Mouse (Mus musculus) heart, embryonic 12.5 days (tissue): ENCODE results near the gene Kansl1. TPM values are rescaled to one million over a fixed set of nuclear protein-coding genes. Genes with fewer than 3 reads are reported as not detected.

Source experiments
- ATAC-seq: fragments of 200-750 bp; cut with Nextera tagmentation; 2 replicates; pipeline ENCODE4 v1.8.0; 2017; ENCODE audit warnings: moderate TSS enrichment, moderate library complexity; ENCODE audit not compliant: insufficient number of reproducible peaks, low FRiP score
- H3K27ac ChIP-seq: fragments of 300-500 bp; sonication (generic); 2 replicates; pipeline ENCODE4 v1.5.1; 2016; ENCODE audit warnings: mild to moderate bottlenecking, moderate library complexity; ENCODE audit not compliant: poor library complexity, severe bottlenecking
- H3K27me3 ChIP-seq: fragments of 300-500 bp; sonication (generic); replicated peaks from 2 replicates; pipeline ENCODE4 v1.6.1; 2016; ENCODE audit warnings: mild to moderate bottlenecking, moderate library complexity
- H3K36me3 ChIP-seq: fragments of 300-500 bp; sonication (generic); 2 replicates; pipeline ENCODE4 v1.6.1; 2016; ENCODE audit warnings: mild to moderate bottlenecking, moderate library complexity
- H3K4me1 ChIP-seq: fragments of 300-500 bp; sonication (generic); replicated peaks from 2 replicates; pipeline ENCODE4 v1.6.1; 2016; ENCODE audit warnings: mild to moderate bottlenecking
- H3K4me2 ChIP-seq: fragments of 300-500 bp; sonication (generic); 2 replicates; pipeline ENCODE4 v1.6.1; 2016; ENCODE audit warnings: mild to moderate bottlenecking, moderate library complexity
- H3K4me3 ChIP-seq: fragments of 300-500 bp; sonication (generic); 2 replicates; pipeline ENCODE4 v1.5.1; 2016; ENCODE audit warnings: mild to moderate bottlenecking
- H3K9ac ChIP-seq: fragments of 300-500 bp; sonication (generic); 2 replicates; pipeline ENCODE4 v1.6.1; 2016; ENCODE audit warnings: mild to moderate bottlenecking, moderate library complexity
- H3K9me3 ChIP-seq: fragments of 300-500 bp; sonication (generic); replicated peaks from 2 replicates; pipeline ENCODE4 v1.6.1; 2016; ENCODE audit warnings: mild to moderate bottlenecking, moderate library complexity
- WGBS: fragments of 180-500 bp; shearing (Covaris S2); methylation state at CpG from one replicate; pipeline ENCODE4 v1.1.7; 2016; 5-methylcytosine and 5-hydroxymethylcytosine counted together
- polyA plus RNA-seq: library from polyadenylated mRNA; unstranded; fragments of >200 nt; fragmentation: Nextera tagmentation; extraction: Ambion mirVana; gene quantifications from 2 replicates; pipeline ENCODE4 v1.2.1, GENCODE M21; 2016

Kansl1 gene
- polyA plus RNA-seq, result 18.1 and 20.4 TPM in 2 replicates

- Histone ChIP-seq H3K27ac (peak within 1 kb of the TSS; percentile 40), H3K36me3 (peaks cover 18% of the 10 kb centered on the region; the same call in 1 of the 2 replicates), H3K9me3 (no peaks in the 10 kb centered on the region), H3K27me3 (no peaks in the 10 kb centered on the region), H3K4me3 (peak within 1 kb of the TSS; percentile 95), H3K4me1 (peaks cover 14% of the 10 kb centered on the region; the same call in 1 of the 2 replicates), H3K9ac (peak within 1 kb of the TSS; percentile 98), H3K4me2 (peak within 1 kb of the TSS; percentile 86)
- WGBS, result under 1% methylated on average over 50 of the region's 69 CpGs
- ATAC-seq, result peak; percentile 79
Measured at GRCm38 (mm10) chr11:104468751-104469268, at the start of gene Kansl1. Gene Kansl1, minus strand, starts transcription at chr11:104468861.

GRCm38 (mm10) chr11:104512436-104512835 is 43.8 kb upstream of the Kansl1 start:
- no peaks in the 10 kb centered on the region for H3K4me1 ChIP-seq
- no peak overlapping the region for H3K27ac ChIP-seq
- H3K9me3 ChIP-seq, result no peaks in the 10 kb centered on the region
- no peak overlapping the region for H3K4me2 ChIP-seq
- peaks cover 83% of the 10 kb centered on the region for H3K36me3 ChIP-seq
- no peak overlapping the region for H3K9ac ChIP-seq
- H3K27me3 ChIP-seq, result no peaks in the 10 kb centered on the region
- WGBS, result 89% methylated on average over 4 of the region's 4 CpGs
- no peak for ATAC-seq
- no peak overlapping the region for H3K4me3 ChIP-seq

DNA sequence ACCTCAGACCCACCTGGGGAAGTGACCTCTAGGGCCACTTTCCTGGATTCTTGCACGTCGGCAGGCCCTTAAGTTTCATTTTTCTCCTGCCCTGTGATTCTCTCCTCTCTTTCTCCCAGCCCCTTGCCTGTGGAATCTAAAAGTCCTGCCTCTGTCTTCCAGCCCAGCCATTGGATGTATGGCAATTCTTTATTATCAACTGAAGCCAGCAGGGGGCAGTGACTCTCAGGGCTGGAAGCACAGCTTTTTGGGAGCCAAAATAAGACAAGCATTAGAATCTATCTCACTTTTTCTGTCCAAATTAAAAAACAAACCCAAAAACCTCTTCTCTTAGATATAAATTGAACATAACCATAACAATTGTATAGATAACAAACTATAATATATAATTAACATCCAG is 41.9 kb upstream of the Kansl1 start:
- Histone ChIP-seq H3K27me3 (no peaks in the 10 kb centered on the region), H3K4me3 (no peak overlapping the region), H3K36me3 (peaks cover 81% of the 10 kb centered on the region), H3K9ac (no peak overlapping the region), H3K4me2 (no peak overlapping the region), H3K9me3 (no peaks in the 10 kb centered on the region), H3K4me1 (no peaks in the 10 kb centered on the region), H3K27ac (no peak overlapping the region)
- 76% methylated on average over 2 of the region's 2 CpGs for WGBS
- ATAC-seq, result no peak

DNA sequence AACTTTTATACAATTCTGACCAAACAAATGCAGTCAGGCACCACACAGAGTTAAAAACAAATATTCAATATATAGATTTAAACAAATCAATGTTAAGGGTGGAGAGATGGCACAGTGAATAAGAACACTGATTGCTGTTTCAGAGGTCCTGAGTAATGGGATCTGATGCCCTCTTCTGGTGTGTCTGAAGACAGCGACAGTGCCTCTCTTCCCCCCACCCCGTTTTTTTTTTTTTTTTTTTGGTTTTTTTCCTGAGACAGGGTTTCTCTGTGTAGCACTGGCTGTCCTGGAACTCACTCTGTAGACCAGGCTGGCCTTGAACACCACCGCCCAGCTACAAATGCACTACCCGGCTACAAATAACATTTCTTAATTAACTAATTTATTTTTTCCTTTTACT is 39.8 kb upstream of the Kansl1 start:
- 78% methylated on average over 4 of the region's 4 CpGs for WGBS
- no peak overlapping the region for H3K9ac ChIP-seq
- no peak overlapping the region for H3K27ac ChIP-seq
- no peaks in the 10 kb centered on the region for H3K9me3 ChIP-seq
- H3K4me3 ChIP-seq, result no peak overlapping the region
- no peak for ATAC-seq
- peaks cover 75% of the 10 kb centered on the region for H3K36me3 ChIP-seq
- no peaks in the 10 kb centered on the region for H3K4me1 ChIP-seq
- H3K27me3 ChIP-seq, result no peaks in the 10 kb centered on the region
- no peak overlapping the region for H3K4me2 ChIP-seq

GRCm38 (mm10) chr11:104488292-104488691 is 19.6 kb upstream of the Kansl1 start:
- no peaks in the 10 kb centered on the region for H3K9me3 ChIP-seq
- H3K36me3 ChIP-seq, result no peaks in the 10 kb centered on the region
- no peak overlapping the region for H3K9ac ChIP-seq
- WGBS, result 65% methylated on average over 3 of the region's 3 CpGs
- ATAC-seq, result no peak
- no peak overlapping the region for H3K4me2 ChIP-seq
- H3K27me3 ChIP-seq, result no peaks in the 10 kb centered on the region
- H3K4me3 ChIP-seq, result no peak overlapping the region
- H3K4me1 ChIP-seq, result no peaks in the 10 kb centered on the region
- H3K27ac ChIP-seq, result no peak overlapping the region

DNA sequence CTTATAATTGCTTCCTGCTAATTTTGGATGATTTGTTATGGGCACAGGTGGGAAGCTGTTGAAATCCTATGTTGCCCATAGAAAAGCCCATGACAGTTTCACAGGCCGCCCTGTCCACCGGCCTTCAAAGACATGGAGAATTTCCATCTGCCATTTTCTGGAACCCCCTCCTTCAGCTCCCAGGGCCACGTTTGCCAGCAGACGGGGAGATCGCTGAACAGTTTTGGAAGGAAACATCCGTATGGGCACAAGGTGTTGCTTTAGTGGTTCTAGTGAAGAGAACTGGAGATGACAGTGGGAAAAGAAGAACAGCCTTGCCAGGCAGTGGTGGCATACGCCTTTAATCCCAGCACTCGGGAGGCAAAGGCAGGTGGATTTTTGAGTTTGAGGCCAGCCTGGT is 13.3 kb upstream of the Kansl1 start:
- no peaks in the 10 kb centered on the region for H3K27me3 ChIP-seq
- ATAC-seq, result no peak
- no peak overlapping the region for H3K4me3 ChIP-seq
- no peaks in the 10 kb centered on the region for H3K36me3 ChIP-seq
- no peak overlapping the region for H3K4me2 ChIP-seq
- no peaks in the 10 kb centered on the region for H3K4me1 ChIP-seq
- 86% methylated on average over 8 of the region's 8 CpGs for WGBS
- H3K9ac ChIP-seq, result no peak overlapping the region
- no peak overlapping the region for H3K27ac ChIP-seq
- H3K9me3 ChIP-seq, result 0 out of 2 replicates have a peak, but pooled peaks cover 3% of the 10 kb centered on the region

DNA sequence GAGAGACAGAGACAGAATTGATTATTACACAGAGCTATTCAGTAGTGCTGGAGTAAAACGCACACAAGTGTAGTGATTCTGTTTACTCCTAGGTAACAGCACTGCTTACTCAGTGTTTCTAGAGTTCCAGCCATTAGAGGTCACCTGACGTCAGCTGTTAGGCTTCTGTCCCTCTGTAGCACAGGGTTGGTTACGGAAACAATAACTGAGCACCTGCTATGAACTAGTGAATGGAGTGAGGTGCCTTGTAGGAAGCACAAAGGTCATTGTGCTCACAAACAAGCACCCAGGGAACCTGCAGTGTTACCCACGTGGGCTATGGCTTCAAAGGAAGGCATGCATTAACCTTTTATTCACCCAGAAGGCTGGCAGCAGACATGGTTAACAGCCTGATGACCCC is 10.8 kb upstream of the Kansl1 start:
- Histone ChIP-seq H3K36me3 (no peaks in the 10 kb centered on the region), H3K4me2 (no peak overlapping the region), H3K9ac (no peak overlapping the region), H3K4me3 (no peak overlapping the region), H3K4me1 (no peaks in the 10 kb centered on the region), H3K27ac (no peak overlapping the region), H3K27me3 (no peaks in the 10 kb centered on the region), H3K9me3 (0 out of 2 replicates have a peak, but pooled peaks cover 3% of the 10 kb centered on the region)
- WGBS, result 69% methylated on average over 4 of the region's 4 CpGs
- ATAC-seq, result no peak

GRCm38 (mm10) chr11:104469371-104469835 is 742 bp upstream of the Kansl1 start:
- Histone ChIP-seq H3K36me3 (peaks cover 12% of the 10 kb centered on the region; the same call in 1 of the 2 replicates), H3K27me3 (no peaks in the 10 kb centered on the region), H3K4me3 (peak overlapping the region; percentile 95), H3K4me1 (peaks cover 14% of the 10 kb centered on the region; the same call in 1 of the 2 replicates), H3K4me2 (peak overlapping the region; percentile 86), H3K27ac (peak overlapping the region; percentile 40), H3K9me3 (no peaks in the 10 kb centered on the region), H3K9ac (peak overlapping the region; percentile 98)
- peak; percentile 100 for ATAC-seq
- WGBS, result 2% methylated on average over 19 of the region's 19 CpGs

- H3K9ac ChIP-seq, result peak overlapping the region; percentile 45; the same call in 1 of the 2 replicates
- H3K4me1 ChIP-seq, result peaks cover 14% of the 10 kb centered on the region; the same call in 1 of the 2 replicates
- H3K9me3 ChIP-seq, result no peaks in the 10 kb centered on the region
- no peaks in the 10 kb centered on the region for H3K27me3 ChIP-seq
- WGBS, result 79% methylated on average over 5 of the region's 5 CpGs
- H3K4me2 ChIP-seq, result no peak overlapping the region
- peaks cover 26% of the 10 kb centered on the region; the same call in 1 of the 2 replicates for H3K36me3 ChIP-seq
- H3K27ac ChIP-seq, result no peak overlapping the region
- no peak for ATAC-seq
- H3K4me3 ChIP-seq, result no peak overlapping the region
Measured at GRCm38 (mm10) chr11:104467698-104468097, 963 bp downstream of the Kansl1 start.

GRCm38 (mm10) chr11:104461551-104461950 is 7.1 kb downstream of the Kansl1 start:
- Histone ChIP-seq H3K4me1 (peaks cover under 1% of the 10 kb centered on the region; the same call in 1 of the 2 replicates), H3K27me3 (no peaks in the 10 kb centered on the region)

GRCm38 (mm10) chr11:104459671-104460070 is 9.0 kb downstream of the Kansl1 start:
- Histone ChIP-seq H3K36me3 (peaks cover 27% of the 10 kb centered on the region; the same call in 1 of the 2 replicates), H3K4me2 (no peak overlapping the region), H3K4me1 (no peaks in the 10 kb centered on the region), H3K9me3 (no peaks in the 10 kb centered on the region), H3K4me3 (no peak overlapping the region), H3K27me3 (no peaks in the 10 kb centered on the region), H3K27ac (no peak overlapping the region), H3K9ac (no peak overlapping the region)
- no peak for ATAC-seq
- 96% methylated on average over 2 of the region's 2 CpGs for WGBS

More at GRCm38 (mm10) chr11:104461551-104461950, 7.1 kb downstream of the Kansl1 start:
- H3K4me3 ChIP-seq, result no peak overlapping the region
- no peak overlapping the region for H3K9ac ChIP-seq
- H3K36me3 ChIP-seq, result peaks cover 33% of the 10 kb centered on the region; the same call in 1 of the 2 replicates
- ATAC-seq, result no peak
- H3K27ac ChIP-seq, result no peak overlapping the region
- H3K4me2 ChIP-seq, result no peak overlapping the region
- no peaks in the 10 kb centered on the region for H3K9me3 ChIP-seq
